Mouse (Mus musculus): ENCODE data around the gene Myd88. TPM values are rescaled to one million over a fixed set of nuclear protein-coding genes. Genes with fewer than 3 reads are reported as not detected.

Gene Myd88
- polyA plus RNA-seq, 2 experiments: 5.8 to 15.0 TPM

DNA sequence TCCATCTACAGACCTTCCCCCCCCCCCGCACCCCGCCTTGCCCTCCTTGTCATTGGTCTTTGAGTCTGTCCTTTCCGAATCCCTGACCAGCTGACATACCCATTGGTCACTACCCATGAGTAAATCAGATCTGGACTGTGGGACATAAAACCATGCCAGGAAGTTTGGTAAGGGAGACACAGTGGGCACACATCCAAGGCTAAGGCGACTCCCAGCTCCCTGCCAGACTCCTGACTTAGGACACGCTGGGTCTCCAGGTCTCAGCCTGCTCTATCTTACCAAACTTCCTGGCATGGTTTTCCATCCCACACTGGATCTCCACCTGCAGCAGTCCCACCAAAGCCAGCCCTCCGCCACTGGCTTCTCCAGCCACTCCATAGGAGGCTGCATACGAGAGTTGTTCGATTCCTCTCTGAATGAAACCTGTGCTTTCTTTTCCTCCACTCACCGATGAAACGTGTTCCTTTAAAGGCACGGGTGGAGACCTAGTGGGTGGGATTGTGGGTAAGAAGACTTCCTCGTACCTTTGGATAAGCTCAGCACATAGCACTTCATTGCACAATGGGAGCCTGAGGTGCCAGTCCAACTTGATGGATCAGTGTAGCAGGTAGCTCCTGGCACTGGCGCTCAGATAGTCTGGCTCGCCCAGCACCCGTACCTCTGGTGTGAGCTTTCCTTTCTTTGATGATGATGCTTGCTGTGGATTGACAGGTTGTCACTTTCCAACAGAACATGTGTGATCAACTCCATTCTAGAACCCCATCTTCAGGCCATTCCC, 10.8 kb downstream of the Myd88 start:
- Histone ChIP-seq H3K36me3 (replicated peaks; ENCODE audit: control insufficient read depth, insufficient read depth, low read depth) (no peaks in the 10 kb centered on the region), H3K4me1 (replicated peaks; ENCODE audit: control insufficient read depth in 2 of 2, insufficient read depth in 2 of 2, low read length in 1 of 2) (peaks cover 0 to 3% of the 10 kb centered on the region in 2 experiments; a peak in 1 of 4 replicates), H3K27ac (no peak overlapping the region), H3K4me2 (ENCODE audit: low read depth) (no peak overlapping the region), H3K9ac (replicated peaks) (no peak overlapping the region), H3K4me3 (ENCODE audit: insufficient read depth in 1 of 2, low read depth in 2 of 2, low read length in 2 of 2) (no peak overlapping the region), H3K9me3 (ENCODE audit: control insufficient read depth, low read length) (no peaks in the 10 kb centered on the region), H3K27me3 (ENCODE audit: control insufficient read depth, insufficient read depth, low read length) (no peaks in the 10 kb centered on the region)
- ATAC-seq (ENCODE audit: insufficient read depth) (no peak), DNase-seq (ENCODE audit: low read depth in 3 of 3, low spot score in 3 of 3) (no peak)
- TF ChIP-seq EP300 (IDR thresholded peaks at IDR 0.05; ENCODE audit: low read depth) (no peak), CTCF (IDR thresholded peaks at IDR 0.05; ENCODE audit: low read depth) (no peak)
- WGBS (ENCODE audit: insufficient replicate concordance): 68% methylated on average over 15 of the region's 15 CpGs

DNA sequence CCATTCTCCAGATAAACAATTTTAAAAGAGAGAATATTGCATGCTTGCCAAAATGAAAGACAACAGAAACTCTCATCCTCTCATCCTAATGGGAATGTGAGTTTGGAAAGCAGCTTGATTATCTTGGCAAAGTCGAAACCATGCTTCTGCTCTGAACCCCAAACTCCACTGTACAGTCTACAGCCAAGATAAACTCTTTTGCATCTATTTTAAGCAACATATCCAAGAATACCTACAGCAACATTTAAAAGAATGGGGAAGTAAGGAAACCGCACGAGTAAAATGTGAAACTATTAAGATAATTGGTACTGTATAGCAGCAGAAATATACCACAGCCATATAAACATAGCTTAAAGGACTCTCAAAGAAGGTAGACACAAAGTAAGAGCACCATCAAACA, 12.7 kb downstream of the Myd88 start:
- Histone ChIP-seq H3K4me2 (ENCODE audit: low read depth) (no peak overlapping the region), H3K9ac (replicated peaks) (no peak overlapping the region), H3K9me3 (ENCODE audit: control insufficient read depth, low read length) (no peaks in the 10 kb centered on the region), H3K4me3 (ENCODE audit: insufficient read depth in 1 of 2, low read depth in 2 of 2, low read length in 2 of 2) (no peak overlapping the region), H3K27ac (no peak overlapping the region), H3K36me3 (replicated peaks; ENCODE audit: control insufficient read depth, insufficient read depth, low read depth) (no peaks in the 10 kb centered on the region), H3K4me1 (replicated peaks; ENCODE audit: control insufficient read depth in 2 of 2, insufficient read depth in 2 of 2, low read length in 1 of 2) (peaks cover 2 to 9% of the 10 kb centered on the region in 2 experiments; a peak in 2 of 4 replicates), H3K27me3 (ENCODE audit: control insufficient read depth, insufficient read depth, low read length) (no peaks in the 10 kb centered on the region)
- no peak for TF ChIP-seq EP300 (IDR thresholded peaks at IDR 0.05; ENCODE audit: low read depth)
- TF ChIP-seq CTCF (IDR thresholded peaks at IDR 0.05; ENCODE audit: low read depth): no peak
- 44% methylated on average over 3 of the region's 3 CpGs for WGBS (ENCODE audit: insufficient replicate concordance)
- DNase-seq (ENCODE audit: low read depth in 3 of 3, low spot score in 3 of 3): no peak
- no peak for ATAC-seq (ENCODE audit: insufficient read depth)

DNA sequence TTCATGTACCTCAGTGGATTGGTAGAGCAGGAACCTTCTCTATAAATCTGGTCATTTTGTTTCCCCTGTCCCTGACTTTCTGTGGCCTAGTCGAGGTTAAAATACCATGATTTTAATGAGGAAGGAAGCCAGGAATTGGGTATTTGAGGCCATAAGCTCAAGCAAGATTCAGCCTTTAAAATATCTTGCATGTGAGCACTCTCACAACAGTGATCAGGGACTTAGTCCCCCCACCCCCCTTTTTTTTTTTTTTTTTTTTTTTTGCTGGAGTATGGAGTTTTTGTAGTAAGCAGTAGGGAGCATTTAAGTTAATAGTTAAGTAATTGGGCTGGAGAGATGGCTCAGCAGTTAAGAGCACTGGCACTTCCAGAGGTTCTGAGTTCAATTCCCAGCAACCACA, 17.1 kb downstream of the Myd88 start:
- Histone ChIP-seq H3K9ac (replicated peaks) (peak overlapping the region; percentile 94; the same call in 1 of the 2 replicates), H3K27ac (no peak overlapping the region)

DNA sequence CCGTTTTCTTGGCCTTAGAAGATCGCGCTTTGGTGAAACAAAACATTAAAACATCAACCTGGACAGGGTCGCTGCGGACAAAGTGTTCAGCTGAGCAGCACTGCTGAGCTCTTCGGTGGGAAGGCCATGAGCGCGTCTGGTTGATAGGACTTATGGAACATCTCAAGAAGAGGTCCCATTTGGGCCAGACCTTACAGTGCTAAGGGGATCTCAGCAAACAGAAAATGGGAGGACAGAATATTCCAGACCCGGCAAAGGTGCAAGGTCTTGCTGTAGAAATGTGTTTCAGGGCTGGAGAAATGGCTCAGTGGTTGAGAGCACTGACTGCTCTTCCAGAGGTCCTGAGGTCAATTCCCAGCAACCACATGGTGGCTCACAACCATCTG, 18.0 kb downstream of the Myd88 start:
- Histone ChIP-seq H3K27me3 (ENCODE audit: control insufficient read depth, insufficient read depth, low read length) (no peaks in the 10 kb centered on the region), H3K27ac (peak overlapping the region; percentile 99), H3K9ac (replicated peaks) (peak overlapping the region; percentile 94), H3K4me2 (ENCODE audit: low read depth) (peak overlapping the region; percentile 99), H3K4me1 (replicated peaks; ENCODE audit: control insufficient read depth in 2 of 2, insufficient read depth in 2 of 2, low read length in 1 of 2) (peaks cover 11 to 18% of the 10 kb centered on the region in 2 experiments; a peak in 3 of 4 replicates), H3K9me3 (ENCODE audit: control insufficient read depth, low read length) (no peaks in the 10 kb centered on the region), H3K4me3 (ENCODE audit: insufficient read depth in 1 of 2, low read depth in 2 of 2, low read length in 2 of 2) (peak overlapping the region; percentile 82 to 83), H3K36me3 (replicated peaks; ENCODE audit: control insufficient read depth, insufficient read depth, low read depth) (no peaks in the 10 kb centered on the region)
- 2% methylated on average over 9 of the region's 9 CpGs for WGBS (ENCODE audit: insufficient replicate concordance)
- no peak for TF ChIP-seq CTCF (IDR thresholded peaks at IDR 0.05; ENCODE audit: low read depth)
- no peak for TF ChIP-seq EP300 (IDR thresholded peaks at IDR 0.05; ENCODE audit: low read depth)
- ATAC-seq (ENCODE audit: insufficient read depth) (no peak), DNase-seq (ENCODE audit: low read depth in 3 of 3, low spot score in 3 of 3) (no peak)

More for the DNA sequence above, 17.1 kb downstream of the Myd88 start:
- no peak for TF ChIP-seq CTCF (IDR thresholded peaks at IDR 0.05; ENCODE audit: low read depth)
- TF ChIP-seq EP300 (IDR thresholded peaks at IDR 0.05; ENCODE audit: low read depth): no peak
- H3K27me3 ChIP-seq (ENCODE audit: control insufficient read depth, insufficient read depth, low read length): no peaks in the 10 kb centered on the region
- ATAC-seq (ENCODE audit: insufficient read depth) (no peak), DNase-seq (ENCODE audit: low read depth in 3 of 3, low spot score in 3 of 3) (no peak)
- peaks cover 11 to 18% of the 10 kb centered on the region in 2 experiments; a peak in 3 of 4 replicates for H3K4me1 ChIP-seq (replicated peaks; ENCODE audit: control insufficient read depth in 2 of 2, insufficient read depth in 2 of 2, low read length in 1 of 2)
- no peaks in the 10 kb centered on the region for H3K9me3 ChIP-seq (ENCODE audit: control insufficient read depth, low read length)
- 30% methylated on average over 1 of the region's 1 CpGs for WGBS (ENCODE audit: insufficient replicate concordance)
- H3K4me3 ChIP-seq (ENCODE audit: insufficient read depth in 1 of 2, low read depth in 2 of 2, low read length in 2 of 2): peak overlapping the region in 1 of 2 experiments; percentile 83; a peak in 2 of 4 replicates
- H3K36me3 ChIP-seq (replicated peaks; ENCODE audit: control insufficient read depth, insufficient read depth, low read depth): no peaks in the 10 kb centered on the region
- peak overlapping the region; percentile 99 for H3K4me2 ChIP-seq (ENCODE audit: low read depth)

All from liver, embryonic 14.5 days (tissue).